Mouse (Mus musculus): ENCODE measurements around the gene Sptssa. TPM values are rescaled to one million over a fixed set of nuclear protein-coding genes. Genes with fewer than 3 reads are reported as not detected.
A peak's percentile ranks its signal among the peaks of the same experiment; 100 is the strongest.
"Not testable (repeated sequence)": the region's sequence is repeated elsewhere in the genome, so short reads cannot be mapped to it uniquely, and the experiment has no call there.

Gene Sptssa
- 100 to 1,000 TPM in 1 of 2 experiments, 10 to 100 TPM in 1; 89.4 to 101 TPM for total RNA-seq (2021)
- long read RNA-seq, experiment 1, transcript Sptssa-201 (2 exons, 1,346 nt) = major isoform, 109 of 113 reads
- long read RNA-seq, experiment 1, partial matches to known transcripts = 0 of 113 reads
- long read RNA-seq, experiment 1, other reads (novel, unspliced or antisense) = 4 of 113 reads
- long read RNA-seq, experiment 2, transcript Sptssa-201 (2 exons, 1,346 nt) = major isoform, 159 of 167 reads
- long read RNA-seq, experiment 2, partial matches to known transcripts = 4 of 167 reads
- long read RNA-seq, experiment 2, other reads (novel, unspliced or antisense) = 4 of 167 reads

- DNase-seq (ENCODE audit: low spot score in 2 of 2) = peak; percentile 87 to 92
These were observed at the start of gene Sptssa for GRCm38 (mm10) chr12:54656396-54657171. Sptssa (minus strand) TSS chr12:54656573.

GRCm38 (mm10) chr12:54699394-54699793 is 43.0 kb upstream of the Sptssa start:
- DNase-seq (ENCODE audit: low spot score in 2 of 2) = no peak

- no peak for DNase-seq (ENCODE audit: low spot score in 2 of 2)
These were observed 41.4 kb upstream of the Sptssa start for GRCm38 (mm10) chr12:54697791-54698250.

DNA sequence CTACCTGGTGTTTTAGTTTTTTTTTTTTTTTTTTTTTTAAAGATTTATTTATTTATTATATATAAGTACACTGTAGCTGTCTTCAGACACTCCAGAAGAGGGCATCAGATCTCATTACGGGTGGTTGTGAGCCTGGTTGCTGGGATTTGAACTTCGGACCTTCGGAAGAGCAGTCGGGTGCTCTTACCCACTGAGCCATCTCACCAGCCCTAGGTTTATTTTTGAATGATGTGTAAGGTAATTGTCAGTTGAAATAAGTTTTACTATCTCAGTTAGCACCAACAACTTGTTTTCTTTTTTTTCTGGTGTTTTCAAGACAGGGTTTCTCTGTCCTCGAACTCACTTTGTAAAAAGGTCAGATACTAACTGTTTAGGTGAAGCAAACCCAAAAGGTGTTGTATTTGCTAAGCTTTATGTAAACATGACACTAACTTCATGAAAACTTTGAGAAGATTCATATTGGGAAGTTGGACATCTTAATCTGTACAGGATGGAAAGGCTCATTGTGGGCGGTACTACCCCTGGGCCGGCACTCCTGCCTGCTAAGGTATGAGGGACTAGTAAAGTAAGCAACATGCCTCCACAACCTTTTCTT is 40.7 kb upstream of the Sptssa start:
- no peak for DNase-seq (ENCODE audit: low spot score in 2 of 2)

- peak; percentile 75 to 83 for DNase-seq (ENCODE audit: low spot score in 2 of 2)
These were observed 40.0 kb upstream of the Sptssa start for GRCm38 (mm10) chr12:54696242-54697002.

DNA sequence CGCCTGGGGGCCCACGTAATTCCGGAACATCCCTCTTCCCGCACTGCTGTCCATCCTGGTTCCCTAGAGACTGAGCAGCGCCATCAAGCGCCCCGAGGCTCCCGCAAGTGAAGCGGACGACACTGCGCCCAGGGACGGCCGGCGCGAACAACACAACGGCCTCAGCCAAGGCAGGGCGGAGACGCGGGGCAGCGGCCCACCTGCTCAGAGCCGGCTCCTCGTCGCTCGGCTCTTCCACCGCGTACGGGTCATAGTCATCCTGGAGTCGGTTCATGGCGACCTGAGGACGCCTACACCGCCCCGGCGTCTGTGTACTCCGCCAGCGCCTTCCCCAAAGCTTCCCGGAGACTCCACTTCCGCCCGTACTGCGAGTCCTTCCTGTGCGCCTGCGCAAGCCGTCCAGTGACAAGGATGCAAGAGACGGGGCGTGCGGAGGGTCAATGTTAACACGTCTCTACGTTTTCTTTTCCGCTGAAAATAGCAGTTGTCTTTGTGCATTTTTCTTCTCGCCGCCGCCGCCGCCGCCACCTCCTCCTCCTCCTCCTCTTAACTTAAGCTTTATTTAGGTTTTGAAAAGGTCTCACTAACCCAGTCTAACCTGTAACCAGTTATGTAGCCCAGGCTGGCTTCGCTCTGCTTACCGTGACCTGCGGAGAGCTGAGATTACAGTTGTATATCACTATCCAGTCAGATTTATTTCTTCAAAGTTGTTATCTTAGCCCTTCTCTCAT is 39.3 kb upstream of the Sptssa start, which contains the start of gene Eapp:
Eapp (minus strand) TSS at position 387 of the 731 bp plus-strand sequence.
- peak; percentile 89 to 92 for DNase-seq (ENCODE audit: low spot score in 2 of 2)

GRCm38 (mm10) chr12:54694847-54695510 is 38.6 kb upstream of the Sptssa start:
- DNase-seq (ENCODE audit: low spot score in 2 of 2) = no peak

GRCm38 (mm10) chr12:54689082-54689481 is 32.7 kb upstream of the Sptssa start:
- no peak for DNase-seq (ENCODE audit: low spot score in 2 of 2)

GRCm38 (mm10) chr12:54683182-54683581 is 26.8 kb upstream of the Sptssa start:
- no peak for DNase-seq (ENCODE audit: low spot score in 2 of 2)

DNA sequence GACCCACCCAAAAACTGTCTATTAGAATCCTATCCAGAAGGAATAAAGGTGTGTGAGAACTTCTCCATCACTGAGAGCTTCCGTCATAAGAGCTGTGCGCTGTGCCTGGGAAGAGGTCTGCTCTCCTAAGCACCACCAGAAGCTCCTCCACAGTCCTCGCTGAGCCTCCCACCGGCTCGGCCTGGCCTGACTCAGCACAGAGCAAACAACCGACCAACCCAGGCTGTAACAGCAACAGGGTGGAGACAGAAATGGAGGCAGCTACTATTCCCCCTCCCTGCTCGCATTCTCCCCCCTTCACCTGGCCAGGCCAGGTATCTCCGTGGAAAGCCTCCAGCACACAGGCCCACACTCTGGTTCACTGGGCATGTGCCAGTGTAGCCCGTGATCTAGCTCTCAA is 20.3 kb upstream of the Sptssa start:
- DNase-seq (ENCODE audit: low spot score in 2 of 2) = no peak

GRCm38 (mm10) chr12:54675396-54675795 is 19.0 kb upstream of the Sptssa start:
- DNase-seq (ENCODE audit: low spot score in 2 of 2) = no peak

DNA sequence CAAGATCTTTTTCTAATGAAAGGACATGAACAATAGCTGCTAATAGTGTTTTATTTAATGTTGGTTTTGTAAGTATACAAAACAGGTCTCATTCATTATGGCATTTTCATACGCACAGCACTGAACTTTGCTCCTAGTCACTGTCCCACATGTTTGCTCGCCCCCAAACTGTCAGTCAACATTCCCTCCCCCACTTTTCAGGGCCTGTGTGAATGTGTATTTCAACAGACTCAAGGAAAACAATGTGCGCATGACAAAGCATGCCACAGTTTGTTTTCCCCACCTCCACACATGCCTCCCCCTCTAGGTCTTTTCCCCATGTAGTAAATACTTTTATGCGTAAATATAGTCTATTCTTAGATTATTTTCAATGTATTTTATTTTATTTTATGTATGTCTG is 14.9 kb upstream of the Sptssa start:
- no peak for DNase-seq (ENCODE audit: low spot score in 2 of 2)

GRCm38 (mm10) chr12:54668141-54668540 is 11.8 kb upstream of the Sptssa start:
- DNase-seq (ENCODE audit: low spot score in 2 of 2) = no peak

- no peak for DNase-seq (ENCODE audit: low spot score in 2 of 2)
These were observed 9.2 kb upstream of the Sptssa start for GRCm38 (mm10) chr12:54665526-54665925.

DNA sequence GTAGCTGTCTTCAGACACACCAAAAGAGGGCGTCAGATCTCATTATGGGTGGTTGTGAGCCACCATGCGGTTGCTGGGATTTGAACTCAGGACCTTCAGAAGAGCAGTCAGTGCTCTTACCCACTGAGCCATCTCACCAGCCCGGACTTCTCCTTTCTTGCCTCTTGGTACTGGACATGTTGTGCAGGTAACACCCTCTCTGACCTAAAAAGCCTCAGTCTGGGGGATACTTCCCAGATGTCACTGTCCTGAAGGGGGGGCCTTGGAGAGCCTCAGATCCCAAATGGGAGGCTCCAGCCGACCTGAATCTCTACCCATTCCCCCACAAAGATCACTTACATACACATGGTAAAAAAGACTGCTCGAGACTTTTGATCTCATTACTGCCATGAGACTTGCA is 5.1 kb upstream of the Sptssa start:
- not testable (repeated sequence) for DNase-seq (ENCODE audit: low spot score in 2 of 2)

- DNase-seq (ENCODE audit: low spot score in 2 of 2) = no peak
These were observed 3.5 kb upstream of the Sptssa start for GRCm38 (mm10) chr12:54659901-54660300.

GRCm38 (mm10) chr12:54658425-54659092 is 2.2 kb upstream of the Sptssa start:
- DNase-seq (ENCODE audit: low spot score in 2 of 2) = no peak

DNA sequence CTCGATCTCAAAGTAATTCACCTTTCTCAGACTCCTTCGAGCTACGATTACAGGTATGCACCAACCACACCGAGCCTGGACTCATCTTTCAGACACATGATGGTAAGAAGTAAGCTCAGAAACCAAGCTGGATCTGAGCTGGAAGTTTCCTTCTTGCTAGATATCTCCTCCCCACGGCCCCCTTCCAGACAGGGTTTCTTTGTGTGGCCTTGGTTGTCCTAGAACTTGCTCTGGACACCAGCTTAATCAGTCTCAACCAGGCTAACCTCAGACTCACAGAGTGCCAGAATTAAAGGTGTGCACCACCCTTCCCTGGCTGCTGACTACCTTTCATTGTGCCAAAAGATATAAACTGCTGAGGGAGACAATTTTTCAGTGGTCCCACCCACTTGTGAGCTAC is 1.6 kb upstream of the Sptssa start:
- DNase-seq (ENCODE audit: low spot score in 2 of 2) = no peak

GRCm38 (mm10) chr12:54657226-54657625 is 853 bp upstream of the Sptssa start:
- DNase-seq (ENCODE audit: low spot score in 2 of 2) = no peak
